Mouse (Mus musculus): Measurements from ENCODE around the gene Ufc1.
A peak's percentile ranks its signal among the peaks of the same experiment; 100 is the strongest.
"Not testable (repeated sequence)": the region's sequence is repeated elsewhere in the genome, so short reads cannot be mapped to it uniquely, and the experiment has no call there.

Ufc1 gene

DNA sequence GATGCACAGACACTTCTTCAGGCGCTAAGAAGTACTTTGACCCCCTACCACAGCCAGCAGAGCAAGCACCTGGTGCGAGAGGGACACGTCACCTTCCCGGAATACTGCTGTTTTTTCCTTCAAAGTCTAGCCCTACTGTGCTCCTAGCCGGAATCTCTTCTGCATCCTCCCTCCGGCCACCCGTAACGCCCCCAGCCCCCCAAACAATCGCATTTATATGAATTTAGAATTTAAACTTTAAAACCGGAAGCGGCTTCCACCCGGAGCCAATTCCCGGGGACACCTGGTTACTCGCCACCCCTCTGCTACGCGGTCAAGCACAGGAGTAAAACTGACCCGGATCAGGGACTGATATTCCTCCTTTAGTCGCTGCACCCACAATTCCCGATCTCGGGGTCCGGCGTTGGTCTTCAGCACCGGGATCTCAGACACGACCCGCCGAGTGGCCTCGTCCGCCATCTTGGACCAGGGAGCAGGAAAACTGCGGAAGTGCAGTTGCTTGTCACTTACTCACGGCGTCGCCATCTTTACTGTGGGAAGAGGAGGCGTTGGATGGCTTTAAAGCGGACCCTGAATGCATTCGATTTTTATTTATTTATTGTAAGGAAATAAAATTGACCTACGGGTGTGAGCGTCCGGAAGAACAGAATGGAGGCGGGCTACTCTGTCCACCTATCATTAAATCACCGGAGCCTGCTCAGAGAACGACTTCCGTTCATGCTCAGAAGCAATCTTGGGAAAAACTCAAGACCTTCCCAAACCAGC lies at the start of gene Ufc1:
Gene Ufc1, minus strand, starts transcription at position 727 of the 765 bp plus-strand sequence.
- peak; percentile 88 to 90 for DNase-seq (ENCODE audit: low spot score in 2 of 2)

DNA sequence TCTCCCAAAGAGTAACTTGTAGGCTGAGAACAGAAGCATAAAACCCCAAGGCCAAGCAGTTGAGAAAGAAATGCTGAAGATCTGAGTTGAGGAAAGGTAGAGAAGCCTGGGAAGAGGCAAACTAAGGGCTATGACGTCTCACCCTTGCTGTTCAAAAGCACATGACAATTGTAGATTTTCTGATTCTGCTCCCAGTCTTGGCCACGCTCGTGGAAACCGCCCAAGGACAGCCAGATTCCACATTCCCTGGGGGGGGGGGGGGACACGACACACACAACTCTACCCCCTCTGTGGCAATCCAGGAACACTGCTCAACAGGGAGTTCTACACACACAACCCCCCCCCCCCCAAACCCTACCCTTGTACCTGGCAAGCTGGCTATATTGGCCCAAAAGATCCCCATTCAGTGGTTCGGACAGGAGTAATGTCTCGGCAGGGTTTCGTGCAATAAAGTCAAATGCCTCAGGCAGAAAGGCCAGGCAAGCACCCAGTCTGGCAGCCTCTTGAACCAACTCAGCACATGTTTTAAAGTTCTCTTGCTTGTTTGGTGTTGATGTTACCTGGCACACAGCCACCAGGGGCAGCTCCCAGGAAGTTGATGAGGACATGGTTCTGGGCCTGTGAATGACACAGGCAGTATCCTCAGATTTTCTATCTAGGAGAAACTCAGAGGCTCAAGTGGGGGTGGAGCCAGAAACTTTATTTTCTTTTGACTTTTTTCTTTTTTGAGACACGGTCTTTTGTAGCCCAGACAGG lies 49.3 kb upstream of the Ufc1 start:
- no peak for DNase-seq (ENCODE audit: low spot score in 2 of 2)

DNA sequence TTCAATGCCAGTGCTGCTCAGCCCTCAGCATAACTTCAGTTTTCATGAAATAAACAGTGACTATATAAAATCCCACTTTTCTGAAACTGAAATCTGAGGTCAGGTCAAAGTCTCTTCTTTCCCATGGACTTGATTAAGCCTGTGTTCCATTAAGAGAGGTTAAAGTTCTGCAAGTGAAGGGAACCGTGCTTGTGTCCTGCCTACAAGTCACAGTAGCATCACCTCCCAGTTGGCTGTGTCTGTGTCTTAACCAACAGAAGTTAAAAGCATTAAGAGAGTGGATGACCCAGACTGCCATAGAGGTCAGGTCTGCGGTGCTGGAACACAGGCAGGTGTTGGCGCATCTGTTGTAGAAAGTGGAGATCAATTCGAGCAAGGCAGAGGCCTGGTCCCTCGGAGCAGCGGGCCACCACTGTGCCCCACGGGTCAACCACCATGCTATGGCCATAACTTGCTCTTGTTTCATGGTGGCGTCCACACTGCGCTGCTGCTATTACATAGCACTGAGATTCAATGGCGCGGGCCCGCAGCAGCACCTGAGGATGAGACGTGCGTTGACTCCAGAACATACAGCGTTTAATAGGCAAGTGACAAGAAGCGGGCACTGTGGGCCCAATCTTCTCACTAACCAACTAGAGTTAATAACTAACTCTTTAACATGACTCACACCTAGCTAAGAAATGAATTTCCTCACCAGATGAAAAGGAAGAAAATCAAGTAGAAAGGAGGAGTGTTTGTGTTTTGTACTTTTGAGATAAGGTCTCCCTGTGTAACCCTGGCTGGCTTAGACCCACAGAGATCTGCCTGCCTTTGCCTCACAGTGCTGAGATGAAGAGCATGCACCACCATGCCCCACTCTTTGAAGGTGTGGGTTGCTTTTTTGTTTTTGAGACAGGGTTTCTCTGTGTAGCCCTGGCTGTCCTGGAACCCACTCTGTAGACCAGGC lies 47.7 kb upstream of the Ufc1 start:
- DNase-seq (ENCODE audit: low spot score in 2 of 2) = no peak

DNA sequence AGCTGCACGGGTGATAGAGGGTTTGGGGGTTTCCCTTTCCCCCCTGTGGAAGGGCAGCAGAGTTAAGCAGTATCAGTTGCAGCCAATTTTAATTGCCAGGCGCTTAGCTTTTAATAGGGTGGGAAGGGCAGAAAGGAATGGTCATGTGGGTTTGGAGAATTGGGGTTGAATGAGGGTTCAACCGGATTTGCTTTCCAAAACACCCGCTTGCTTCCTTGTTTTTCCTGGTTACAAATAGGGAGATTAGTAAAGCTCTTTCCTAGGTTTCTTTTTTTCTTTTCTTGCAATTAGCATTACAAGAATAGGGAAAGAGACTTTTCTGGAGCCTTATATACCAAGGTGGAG lies 35.4 kb upstream of the Ufc1 start:
- DNase-seq (ENCODE audit: low spot score in 2 of 2) = peak in 1 of 2 experiments; percentile 28

DNA sequence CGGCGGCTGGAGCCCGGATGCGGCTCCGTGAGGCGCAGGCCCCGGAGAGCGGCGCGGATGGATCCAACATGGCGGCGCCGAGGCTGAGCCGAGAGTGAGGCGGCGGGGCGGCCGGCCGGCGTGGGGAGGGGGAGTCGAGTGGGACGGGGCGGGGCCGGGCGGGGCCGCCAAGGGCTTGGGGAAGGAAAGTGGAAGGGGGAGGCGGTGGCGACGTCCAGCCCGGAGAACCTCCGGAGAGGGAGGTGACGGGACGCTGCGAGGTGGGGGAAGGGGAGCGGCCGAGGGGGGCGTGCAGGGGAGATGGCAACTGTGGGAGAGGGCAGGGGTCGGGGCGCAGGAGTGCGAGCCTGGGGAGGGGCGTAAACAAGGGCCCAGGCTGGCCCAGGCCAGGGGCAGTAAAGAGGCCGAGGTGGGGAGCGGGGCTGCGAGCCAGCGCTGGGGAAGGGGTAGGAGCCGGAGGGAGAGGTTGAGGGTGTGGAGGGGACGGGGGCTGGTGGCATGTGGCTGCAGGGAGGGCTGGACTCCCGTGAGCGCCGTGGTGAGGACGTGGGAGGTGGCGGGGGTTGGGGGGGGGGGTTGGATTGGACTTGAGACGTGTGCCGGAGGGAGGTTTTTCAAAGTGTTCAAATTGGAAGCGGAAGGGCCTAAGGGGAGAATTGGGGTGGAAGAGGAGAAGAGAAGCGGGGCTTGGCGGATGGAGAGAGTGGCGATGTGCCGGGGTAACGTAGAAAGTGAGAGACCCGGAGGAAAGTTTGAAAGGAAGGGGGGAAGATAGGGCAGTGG lies 34.8 kb upstream of the Ufc1 start:
- DNase-seq (ENCODE audit: low spot score in 2 of 2) = peak in 1 of 2 experiments; percentile 33

DNA sequence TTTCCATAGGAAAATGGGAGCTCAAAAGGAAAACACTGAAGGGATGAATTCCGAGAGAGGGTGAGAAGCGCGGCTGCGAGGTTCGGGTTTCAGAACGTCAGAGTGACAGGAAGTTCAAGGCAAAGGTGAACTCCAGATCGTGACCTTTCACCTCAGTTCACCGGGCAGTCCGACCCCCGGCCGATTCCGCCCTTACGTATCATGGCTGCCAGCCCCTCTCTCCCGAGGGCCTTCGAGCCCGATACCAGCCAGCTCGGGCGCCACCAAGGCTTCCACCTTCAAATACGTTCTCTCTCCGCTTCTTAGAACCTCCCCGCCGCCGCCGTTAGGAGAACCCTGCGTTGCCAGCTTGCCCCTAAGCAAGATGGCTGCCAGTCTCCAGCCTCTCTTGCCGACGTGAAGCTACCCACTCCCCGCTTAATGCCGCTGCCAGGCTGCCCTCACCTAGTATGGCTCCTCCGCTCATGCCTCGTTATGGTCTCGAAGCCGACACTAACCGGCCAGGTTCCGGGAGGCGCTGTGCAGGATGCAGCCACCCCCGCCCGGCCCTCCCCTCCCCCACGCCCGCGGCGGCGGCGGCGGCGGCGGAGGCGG lies 34.1 kb upstream of the Ufc1 start, which contains the start of gene Dedd:
Gene Dedd, plus strand, starts transcription at position 307 of the 594 bp plus-strand sequence.
- peak; percentile 93 to 94 for DNase-seq (ENCODE audit: low spot score in 2 of 2)

DNA sequence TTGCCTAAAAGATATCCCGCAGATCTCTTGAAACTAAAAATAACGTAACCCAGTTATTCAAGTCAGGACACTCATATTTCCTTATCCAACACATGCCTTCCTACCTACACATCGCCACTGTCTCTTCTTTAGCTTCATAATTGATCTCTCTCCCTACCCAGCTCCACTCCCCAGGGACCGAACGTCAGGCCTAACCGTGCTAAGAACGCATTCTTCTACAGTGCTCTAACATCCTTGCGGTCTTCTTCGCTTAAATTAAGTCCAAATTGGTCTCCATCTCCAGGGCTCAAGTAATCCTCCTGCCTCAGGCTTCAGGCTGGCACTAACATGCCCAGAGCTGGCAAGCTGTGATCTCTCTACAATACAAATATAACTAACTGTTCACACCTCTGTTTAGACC lies 33.4 kb upstream of the Ufc1 start:
- no peak for DNase-seq (ENCODE audit: low spot score in 2 of 2)

DNA sequence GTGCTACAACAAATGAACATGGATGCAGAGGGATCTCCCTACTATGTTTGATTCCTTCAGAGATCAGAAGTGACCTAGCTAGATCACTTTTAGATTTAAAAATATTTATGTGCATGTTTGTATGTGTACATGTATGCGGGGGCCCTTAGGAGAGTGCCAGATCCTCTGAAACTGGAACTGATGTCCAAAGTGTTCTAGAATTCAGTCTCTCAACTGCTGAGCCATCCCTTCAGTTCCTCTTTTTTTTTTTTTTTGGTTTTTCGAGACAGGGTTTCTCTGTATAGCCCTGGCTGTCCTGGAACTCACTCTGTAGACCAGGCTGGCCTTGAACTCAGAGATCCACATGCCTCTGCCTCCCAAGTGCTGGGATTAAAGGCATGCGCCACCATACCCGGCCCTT lies 31.8 kb upstream of the Ufc1 start:
- not testable (repeated sequence) for DNase-seq (ENCODE audit: low spot score in 2 of 2)

DNA sequence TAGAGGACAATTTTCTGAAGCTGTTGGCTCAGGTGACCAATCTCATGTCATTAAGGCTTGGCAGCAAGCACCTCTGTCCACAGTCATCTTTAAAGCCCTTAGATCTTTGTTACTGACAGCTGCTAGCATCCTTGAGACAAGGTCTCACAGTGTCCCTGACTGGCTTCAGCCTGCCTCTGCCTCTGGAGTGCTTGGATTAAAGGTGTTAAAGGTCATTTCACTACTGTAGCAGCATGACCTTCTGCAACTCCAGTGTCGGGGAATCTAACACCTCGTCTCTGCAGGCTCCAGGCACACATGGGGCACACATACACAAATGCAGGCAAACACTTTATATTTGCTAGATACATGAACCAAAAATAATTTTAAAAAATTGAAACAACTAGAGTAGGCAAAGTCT lies 30.7 kb upstream of the Ufc1 start:
- no peak for DNase-seq (ENCODE audit: low spot score in 2 of 2)

DNA sequence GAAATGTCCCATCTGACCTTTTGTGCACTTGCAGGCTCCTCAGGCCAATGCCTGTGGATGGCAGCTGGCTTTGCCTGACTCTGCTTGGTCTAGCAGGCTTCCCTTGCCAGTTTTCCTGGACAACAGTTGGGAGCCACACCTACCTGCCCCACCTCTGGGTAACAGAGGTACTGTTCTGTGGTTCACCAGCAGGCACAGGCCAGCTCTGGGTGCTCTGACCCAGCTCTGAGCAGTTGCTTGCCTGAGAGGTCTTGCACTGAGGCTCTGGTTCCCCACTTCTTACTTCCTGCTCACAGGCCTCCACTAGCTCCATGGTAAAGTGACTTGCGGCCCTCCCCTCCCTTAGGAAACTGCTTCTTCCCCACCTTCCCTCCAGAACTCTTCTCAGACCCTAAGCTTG lies 27.2 kb upstream of the Ufc1 start:
- DNase-seq (ENCODE audit: low spot score in 2 of 2) = no peak

DNA sequence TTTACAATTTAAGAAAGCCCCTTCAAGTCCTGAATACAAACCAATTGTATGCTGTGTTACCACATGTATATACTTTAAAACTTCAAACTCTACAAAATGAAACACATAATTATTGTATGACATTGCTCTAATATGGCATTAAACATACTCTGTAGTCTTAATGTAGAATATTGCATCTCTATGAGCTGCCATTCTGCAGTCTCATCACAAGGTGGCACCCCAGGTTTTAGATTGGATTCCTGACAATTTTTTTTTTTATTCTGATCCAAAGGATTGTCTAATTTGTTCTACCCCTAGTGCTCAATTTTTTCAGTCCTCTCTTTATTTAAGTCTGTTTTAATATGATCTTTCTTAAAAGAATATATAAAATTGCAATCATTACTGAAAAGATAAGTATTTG lies 26.6 kb upstream of the Ufc1 start:
- DNase-seq (ENCODE audit: low spot score in 2 of 2) = no peak

DNA sequence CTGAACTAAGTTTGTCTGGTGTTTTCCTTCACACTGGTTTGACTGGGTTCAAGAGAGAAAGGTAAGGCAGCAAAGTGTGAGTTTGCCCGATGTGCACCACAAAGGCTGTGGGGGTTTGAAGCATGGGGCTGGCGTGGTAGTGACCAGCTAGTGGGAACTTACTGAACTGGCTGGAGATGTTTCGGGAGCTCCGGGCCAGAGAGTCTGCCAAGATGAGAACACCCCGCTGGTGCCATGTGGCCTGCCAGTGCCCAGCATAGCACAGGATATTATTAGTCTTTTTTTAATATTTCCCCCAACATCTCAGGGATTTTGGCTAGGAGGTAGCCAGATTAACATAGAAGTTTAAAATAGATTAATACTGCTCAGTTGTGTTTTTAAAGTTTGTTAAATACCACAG lies 25.3 kb upstream of the Ufc1 start:
- no peak for DNase-seq (ENCODE audit: low spot score in 2 of 2)

DNA sequence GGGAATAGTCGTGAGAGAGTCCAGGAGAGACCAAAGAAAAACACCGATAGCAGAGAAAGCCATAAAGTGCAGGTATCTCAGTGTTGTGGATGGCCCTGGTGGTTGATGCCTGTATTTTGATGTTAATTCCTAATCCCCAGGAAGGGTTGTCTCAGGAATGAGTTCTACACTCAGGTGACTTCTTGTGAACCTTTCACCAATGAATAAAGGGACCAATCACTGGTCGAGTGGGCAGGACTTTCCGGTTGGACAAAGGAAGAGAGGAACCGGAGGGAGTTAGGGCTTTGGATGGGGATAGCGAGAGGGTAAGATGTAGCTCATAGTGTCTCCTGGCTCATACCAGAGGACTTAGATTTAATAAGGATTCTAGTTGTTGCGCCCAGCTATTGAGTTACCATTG lies 24.9 kb upstream of the Ufc1 start:
- DNase-seq (ENCODE audit: low spot score in 2 of 2) = no peak

DNA sequence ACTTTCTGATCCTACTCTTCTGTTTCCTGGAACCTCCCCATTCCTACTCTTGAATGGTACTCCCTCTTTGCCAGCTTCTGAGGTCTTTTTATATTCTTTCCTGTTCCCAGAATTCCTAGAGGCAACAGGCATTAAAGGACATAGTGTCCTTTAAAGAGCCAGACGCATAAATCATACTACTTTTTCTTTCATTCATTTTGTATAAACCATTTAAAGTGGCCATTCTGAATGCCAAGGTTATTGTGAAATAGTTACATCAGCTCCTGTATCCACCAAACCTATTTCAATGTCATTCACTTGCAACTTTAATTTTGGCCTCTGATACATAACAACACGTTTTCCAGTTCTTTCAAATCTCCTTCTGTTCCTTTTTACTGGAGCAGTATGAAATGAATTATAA lies 14.5 kb upstream of the Ufc1 start:
- no peak for DNase-seq (ENCODE audit: low spot score in 2 of 2)

DNA sequence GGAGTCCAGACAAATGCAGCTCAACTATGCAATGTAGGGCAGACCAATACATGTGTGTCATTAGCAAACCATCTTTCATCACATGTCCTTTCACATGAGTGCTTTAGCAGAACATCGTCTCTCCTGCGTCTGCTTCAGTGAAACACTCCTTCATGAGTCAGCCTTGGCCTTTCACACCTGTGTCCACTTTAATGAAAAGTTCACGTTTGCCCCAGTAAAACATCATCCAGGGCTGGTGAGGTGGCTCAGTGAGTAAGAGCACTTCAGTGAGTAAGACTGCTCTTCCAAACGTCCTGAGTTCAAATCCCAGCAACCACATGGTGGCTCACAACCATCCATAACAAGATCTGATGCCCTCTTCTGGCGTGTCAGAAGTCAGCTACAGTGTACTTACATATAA lies 11.3 kb upstream of the Ufc1 start:
- DNase-seq (ENCODE audit: low spot score in 2 of 2) = not testable (repeated sequence)

DNA sequence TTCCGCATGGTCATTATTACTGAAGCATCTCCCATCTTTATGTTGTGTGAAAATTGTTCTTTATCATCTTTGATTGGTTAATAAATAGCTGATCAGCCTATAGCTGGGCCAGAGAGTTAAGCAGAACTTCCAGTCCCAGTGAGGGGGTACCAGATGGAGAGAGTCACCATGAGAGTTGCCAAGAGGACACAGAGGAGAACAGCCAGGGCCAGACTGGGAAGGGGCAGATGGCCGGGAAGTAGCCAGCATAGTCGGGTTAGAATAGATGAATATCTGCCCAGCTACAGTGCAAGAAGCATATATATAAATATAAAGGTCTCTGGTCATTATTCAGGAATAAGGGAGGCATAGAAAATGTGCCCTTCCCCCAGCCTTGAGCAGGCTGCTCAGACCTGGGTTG lies 3.4 kb upstream of the Ufc1 start:
- no peak for DNase-seq (ENCODE audit: low spot score in 2 of 2)

DNA sequence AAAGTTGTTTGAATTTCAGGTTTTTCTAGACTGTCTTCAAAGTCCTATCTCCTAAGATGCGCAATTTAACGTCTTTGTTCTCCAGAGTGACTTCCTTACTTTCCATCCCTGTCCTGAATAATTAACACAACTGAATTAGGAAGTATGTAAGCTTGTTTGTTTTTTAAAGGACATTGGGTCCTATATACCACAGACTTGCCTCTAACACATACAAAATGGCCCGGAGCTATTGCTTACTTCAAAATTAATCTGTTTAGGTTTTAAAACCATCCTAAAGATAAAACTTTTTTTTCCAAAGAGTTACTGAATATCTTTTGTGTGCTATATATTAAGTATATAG lies 209 bp upstream of the Ufc1 start:
- no peak for DNase-seq (ENCODE audit: low spot score in 2 of 2)

DNA sequence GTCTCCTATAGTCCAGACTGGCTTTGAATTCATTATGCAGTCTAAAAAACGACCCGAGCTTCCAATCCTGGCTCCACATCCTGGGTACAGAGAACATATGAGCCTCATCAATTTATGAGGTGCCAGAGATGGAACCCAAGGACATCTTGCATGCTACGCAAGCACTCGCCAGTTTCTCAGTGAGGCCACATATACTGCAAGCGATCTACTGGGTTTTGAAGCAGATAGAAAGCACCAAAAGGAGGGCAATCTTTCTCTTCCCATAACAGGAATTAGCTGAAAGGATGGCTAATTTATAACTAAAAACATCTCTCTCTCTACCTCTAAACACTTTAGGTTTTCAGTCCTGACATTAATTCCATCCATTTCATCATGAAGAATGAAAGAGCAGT lies 922 bp downstream of the Ufc1 start:
- DNase-seq (ENCODE audit: low spot score in 2 of 2) = no peak

DNA sequence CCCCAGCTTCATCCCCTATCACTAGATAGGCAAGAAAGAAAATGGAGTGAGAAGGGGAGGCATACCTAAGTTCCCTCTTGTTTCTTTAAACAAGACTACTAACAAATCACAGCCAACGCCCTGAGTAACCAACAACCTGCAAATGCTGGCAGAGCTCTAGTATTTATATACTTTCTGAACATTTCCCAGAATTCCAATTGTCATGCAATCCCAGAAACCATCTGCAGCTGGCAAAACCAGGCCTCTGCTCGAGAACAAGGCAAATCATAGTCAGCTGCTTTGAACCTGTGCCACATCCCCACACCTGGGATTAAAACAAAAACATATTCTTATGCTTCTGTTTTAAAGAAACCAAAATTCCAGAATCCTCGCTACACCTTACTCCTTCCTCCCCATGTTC lies 1.5 kb downstream of the Ufc1 start:
- DNase-seq (ENCODE audit: low spot score in 2 of 2) = no peak

DNA sequence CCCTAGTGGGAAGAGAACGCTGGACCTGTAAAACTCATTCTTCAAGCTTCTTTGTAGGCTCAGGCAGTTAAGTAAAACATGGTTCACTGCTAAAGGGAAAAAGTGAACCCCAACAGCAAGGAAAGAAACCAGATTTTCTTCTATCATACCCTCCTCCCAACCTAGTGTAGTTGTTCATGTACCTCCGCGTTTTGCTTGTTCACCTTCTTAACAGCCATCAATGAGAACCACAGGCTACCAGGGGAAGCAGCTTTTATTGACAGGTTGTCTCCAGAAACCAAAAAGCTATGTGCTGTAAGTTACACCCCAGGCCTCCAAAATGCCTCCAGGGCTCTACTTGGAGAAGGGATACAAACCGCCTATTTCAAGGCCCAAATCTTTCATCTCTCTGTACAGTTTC lies 6.5 kb downstream of the Ufc1 start:
- DNase-seq (ENCODE audit: low spot score in 2 of 2) = no peak
